ENCODE assay signal across 8 mouse cellular contexts in genomic region chr11:51856616-51857080, GRCm38 (mm10). TPM values are rescaled to one million over a fixed set of nuclear protein-coding genes. Genes with fewer than 3 reads are reported as not detected.
DNase-seq lines count a peak whose midpoint lies in the region; ATAC-seq and TF ChIP-seq lines count a peak whose summit lies in the region.

No protein-coding gene starts in this region.

- no peaks in the 10 kb centered on the region for H3K36me3 ChIP-seq in ES-Bruce4 (ENCODE audit: control insufficient read depth, insufficient read depth, low read length, poor library complexity, severe bottlenecking)
- H3K36me3 ChIP-seq in intestine, embryonic 15.5 days, result no peaks in the 10 kb centered on the region

- TF ChIP-seq EP300 in ES-Bruce4 (IDR thresholded peaks at IDR 0.05; ENCODE audit: insufficient read depth, low read depth, low read length), result no peak

- peak overlapping the region; percentile 3; the same call in 1 of the 2 replicates for H3K27ac ChIP-seq in ES-Bruce4 (ENCODE audit: insufficient read depth, low read length)
- H3K27ac ChIP-seq in intestine, embryonic 15.5 days, result peak overlapping the region; percentile 89

- H3K4me2 ChIP-seq in intestine, embryonic 15.5 days (replicated peaks), result peak overlapping the region; percentile 87

- ATAC-seq in intestine, embryonic 15.5 days, result peak; percentile 19

- H3K27me3 ChIP-seq in ES-Bruce4 (ENCODE audit: control insufficient read depth, insufficient read depth, low read length, poor library complexity, severe bottlenecking), result no peaks in the 10 kb centered on the region
- no peaks in the 10 kb centered on the region for H3K27me3 ChIP-seq in intestine, embryonic 15.5 days (replicated peaks)

- no peak for TF ChIP-seq POLR2A in ES-Bruce4 (IDR thresholded peaks at IDR 0.05; ENCODE audit: insufficient read depth, low read length)

- no peaks in the 10 kb centered on the region for H3K9me3 ChIP-seq in ES-Bruce4 (replicated peaks; ENCODE audit: control insufficient read depth, insufficient read depth, low read length, poor library complexity, severe bottlenecking)
- H3K9me3 ChIP-seq in intestine, embryonic 15.5 days, result no peaks in the 10 kb centered on the region

- no peak for TF ChIP-seq CTCF in ES-Bruce4 (IDR thresholded peaks at IDR 0.05; ENCODE audit: low read depth, low read length)

- peak overlapping the region; percentile 82 for H3K4me3 ChIP-seq in ES-Bruce4 (ENCODE audit: low read depth, low read length)
- peak overlapping the region; percentile 61 for H3K4me3 ChIP-seq in intestine, embryonic 15.5 days (replicated peaks)

- peak; percentile 57 to 62 for DNase-seq in cerebellum, postnatal 14 days
- peak; percentile 48 for DNase-seq in gastrocnemius, postnatal 10 days
- peak; percentile 41 to 66 for DNase-seq in left cerebral cortex, postnatal 14 days (ENCODE audit: low spot score in 2 of 2)
- peak; percentile 71 to 79 for DNase-seq in lung, postnatal 4 days
- peak; percentile 54 to 62 for DNase-seq in right cerebral cortex, adult 2 months (ENCODE audit: low spot score in 2 of 2)
- DNase-seq in thymus, postnatal 4 days, result peak; percentile 77

- H3K4me1 ChIP-seq in ES-Bruce4 (ENCODE audit: control insufficient read depth, insufficient read depth, low read length), result no peaks in the 10 kb centered on the region
- peaks cover 21% of the 10 kb centered on the region for H3K4me1 ChIP-seq in intestine, embryonic 15.5 days (replicated peaks)

- under 1% methylated on average over 41 of the region's 41 CpGs for WGBS in intestine, embryonic 15.5 days

- H3K9ac ChIP-seq in ES-Bruce4 (ENCODE audit: low read depth, poor library complexity, severe bottlenecking), result peak overlapping the region; percentile 78
- H3K9ac ChIP-seq in intestine, embryonic 15.5 days, result peak overlapping the region; percentile 72

- intact Hi-C loops in left cerebral cortex, postnatal 14 days (cut with DNase I), result no loop called here

RNA-seq across cellular contexts. Expression of gene Jade2, which starts 0.8 kb away (rescaled TPM):
- 9.6 and 10.1 TPM in 2 replicates for polyA plus RNA-seq in ES-Bruce4 (2011; ENCODE audit: insufficient read depth, insufficient read length, low read depth, missing spikeins)
- 1 to 10 TPM; 2.3 to 2.6 TPM for total RNA-seq in gastrocnemius, postnatal 10 days (2021)
- 1.3 and 1.4 TPM in 2 replicates for polyA plus RNA-seq in intestine, embryonic 15.5 days (2015; fragmentation: Nextera tagmentation; extraction: Ambion mirVana)
- total RNA-seq in left cerebral cortex, postnatal 14 days (2021), result 10 to 100 TPM; 12.3 to 13.4 TPM

Comparison
In these comparisons a context has a peak if more than half of its experiments do, and no peak if none do; other contexts are left out.
1. Peak in every context shown above with its lines: DNase-seq, ATAC-seq, H3K4me3 ChIP-seq and H3K27ac ChIP-seq.